Mouse (Mus musculus) liver, adult 2 months (tissue): ENCODE results near the gene Car1. TPM values are rescaled to one million over a fixed set of nuclear protein-coding genes. Genes with fewer than 3 reads are reported as not detected.
"Not testable (repeated sequence)": the region's sequence is repeated elsewhere in the genome, so short reads cannot be mapped to it uniquely, and the experiment has no call there.

Experiments used
- DNase-seq: peaks from one replicate; pipeline ENCODE4 v3.0.0-alpha.2; 2011; ENCODE audit warnings: low read depth, low spot score; ENCODE audit errors: extremely low read depth
- H3K27ac ChIP-seq: fragments of 200-500 bp; replicated peaks from 2 replicates; pipeline ENCODE4 v1.5.1; 2012; ENCODE audit warnings: low read depth, mild to moderate bottlenecking, control low read depth, inconsistent platforms, low read length; ENCODE audit not compliant: insufficient read depth
- H3K27me3 ChIP-seq: fragments of 200-500 bp; 2 replicates; pipeline ENCODE4 v1.6.1; 2012; ENCODE audit warnings: mild to moderate bottlenecking, moderate library complexity, low read length, inconsistent platforms; ENCODE audit not compliant: control insufficient read depth, insufficient read depth
- H3K36me3 ChIP-seq: fragments of 200-500 bp; 2 replicates; pipeline ENCODE4 v1.6.1; 2012; ENCODE audit warnings: low read length, inconsistent platforms; ENCODE audit not compliant: control insufficient read depth, insufficient read depth
- H3K4me1 ChIP-seq: fragments of 200-500 bp; 2 replicates; pipeline ENCODE4 v1.6.1; 2011; ENCODE audit warnings: low read length; ENCODE audit not compliant: control insufficient read depth, insufficient read depth
- H3K4me3 ChIP-seq: fragments of 200-500 bp; 2 replicates; pipeline ENCODE4 v1.5.1; 2011; ENCODE audit warnings: low read depth, mild to moderate bottlenecking, control low read depth, low read length, moderate library complexity; ENCODE audit not compliant: insufficient read depth
- H3K79me2 ChIP-seq: fragments of 200-500 bp; 2 replicates; pipeline ENCODE4 v1.6.1; 2012; ENCODE audit warnings: inconsistent platforms, mild to moderate bottlenecking, low read length, moderate library complexity; ENCODE audit not compliant: control insufficient read depth, insufficient read depth
- H3K9ac ChIP-seq: fragments of 200-500 bp; 2 replicates; pipeline ENCODE4 v1.6.1; 2012; ENCODE audit warnings: low read depth, mild to moderate bottlenecking, control low read depth, inconsistent platforms, low read length
- CTCF ChIP-seq: fragments of 200-500 bp; IDR thresholded peaks from 2 replicates; pipeline ENCODE4 v1.5.1; 2011; ENCODE audit warnings: low read depth, low read length, control low read depth
- POLR2A ChIP-seq: fragments of 200-500 bp; IDR thresholded peaks from 2 replicates; pipeline ENCODE4 v1.6.1; 2011; ENCODE audit warnings: low read length, control low read depth; ENCODE audit not compliant: insufficient read depth; ENCODE audit errors: extremely low read depth
- WGBS: fragments of 180-500 bp; shearing (Covaris S2); methylation state at CpG from one replicate; pipeline ENCODE4 v1.1.7; 2018; 5-methylcytosine and 5-hydroxymethylcytosine counted together
- polyA plus RNA-seq: library from polyadenylated mRNA; depleted of rRNA; stranded (reverse); fragments of >200 nt; gene quantifications from 2 replicates; pipeline ENCODE4 v1.2.3, GENCODE M21; 2012
- total RNA-seq: library from RNA; depleted of rRNA; stranded (reverse); fragments of >200 nt; gene quantifications from 2 replicates; pipeline ENCODE4 v1.2.3, GENCODE M21; 2014

Car1 gene
- total and polyA plus RNA-seq, 2 experiments: 9.3 to 11.2 TPM

DNA sequence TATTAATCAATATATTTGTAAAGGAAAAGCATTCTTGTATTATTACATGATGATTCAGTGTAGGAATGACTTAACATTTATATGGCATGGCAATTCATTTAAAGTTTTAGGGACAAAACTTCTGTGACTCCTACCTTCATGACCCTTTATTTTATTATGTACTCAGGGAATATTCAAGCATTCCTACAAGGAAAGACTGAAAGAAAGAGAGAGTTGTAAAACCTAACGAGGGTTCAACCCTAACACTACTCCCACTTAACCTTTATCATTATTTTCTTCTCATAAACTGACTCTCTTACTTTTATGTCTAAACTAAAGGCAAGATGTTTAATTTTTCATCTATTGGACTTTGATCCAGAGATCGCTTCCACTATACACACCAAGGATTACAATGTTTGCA lies 28.0 kb downstream of the Car1 start:
- Histone ChIP-seq H3K27ac (no peak overlapping the region), H3K4me3 (no peak overlapping the region), H3K79me2 (no peaks in the 10 kb centered on the region), H3K4me1 (peaks cover 15% of the 10 kb centered on the region), H3K27me3 (no peaks in the 10 kb centered on the region), H3K36me3 (no peaks in the 10 kb centered on the region), H3K9ac (no peak overlapping the region)
- 88% methylated on average over 2 of the region's 2 CpGs for WGBS
- DNase-seq: no peak
- TF ChIP-seq POLR2A (no peak), CTCF (no peak)

DNA sequence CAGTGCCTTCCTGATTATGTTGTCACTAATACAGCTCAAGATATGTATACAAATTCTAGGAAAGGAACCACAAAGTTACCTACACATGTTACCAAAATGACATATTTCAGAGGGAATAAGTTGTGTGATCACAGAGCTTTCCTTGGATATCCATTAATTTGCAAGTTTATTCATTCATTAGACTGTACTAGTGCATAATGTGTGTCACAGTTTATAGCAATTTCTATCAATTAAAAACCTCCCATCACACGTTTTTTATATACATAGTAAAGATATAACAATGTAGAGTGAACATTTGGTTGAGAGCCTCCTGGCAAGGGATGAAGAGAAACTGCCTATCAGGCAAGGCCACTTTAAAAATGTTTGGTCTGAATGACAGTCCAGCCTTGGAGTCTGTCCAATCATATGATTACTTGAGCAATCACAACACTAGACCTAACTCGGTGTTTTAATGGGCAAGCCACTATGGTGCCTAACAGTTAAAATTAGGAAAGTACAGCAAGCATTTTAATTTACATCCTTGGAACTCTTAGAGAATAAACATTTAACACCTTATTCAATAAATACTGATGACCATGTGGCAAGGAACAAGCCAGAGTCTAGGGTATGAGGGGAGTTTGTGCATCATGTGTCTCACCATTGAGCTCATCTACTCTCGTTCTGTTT lies 31.5 kb downstream of the Car1 start:
- not testable (repeated sequence) for H3K79me2 ChIP-seq, H3K9ac ChIP-seq, H3K36me3 ChIP-seq, H3K4me3 ChIP-seq, H3K27ac ChIP-seq, H3K27me3 ChIP-seq
- peaks cover 15% of the 10 kb centered on the region; the same call in 1 of the 2 replicates for H3K4me1 ChIP-seq
- WGBS: 24% methylated on average over 3 of the region's 3 CpGs
- DNase-seq: peak; percentile 68

DNA sequence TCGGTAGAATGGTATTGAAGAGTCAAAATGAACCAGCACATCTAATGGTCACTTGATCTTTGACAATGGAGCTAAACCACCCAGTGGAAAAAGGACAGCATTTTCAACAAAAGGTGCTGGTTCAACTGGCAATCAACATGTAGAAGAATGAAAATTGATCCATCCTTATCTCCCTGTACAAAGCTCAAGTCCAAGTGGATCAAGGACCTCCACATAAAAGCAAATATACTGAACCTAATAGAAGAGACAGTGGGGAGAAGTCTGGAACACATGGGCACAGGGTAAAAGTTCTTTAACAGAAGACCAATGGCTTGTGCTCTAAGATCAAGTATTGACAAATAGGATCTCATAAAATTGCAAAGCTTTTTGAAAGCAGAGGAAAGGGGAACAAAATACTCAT lies 33.6 kb downstream of the Car1 start:
- WGBS: 21% methylated on average over 1 of the region's 1 CpGs
- H3K4me3 ChIP-seq, H3K36me3 ChIP-seq, H3K9ac ChIP-seq, H3K79me2 ChIP-seq, H3K27ac ChIP-seq, H3K27me3 ChIP-seq: not testable (repeated sequence)
- DNase-seq: peak; percentile 89
- H3K4me1 ChIP-seq: peaks cover 13% of the 10 kb centered on the region; the same call in 1 of the 2 replicates

DNA sequence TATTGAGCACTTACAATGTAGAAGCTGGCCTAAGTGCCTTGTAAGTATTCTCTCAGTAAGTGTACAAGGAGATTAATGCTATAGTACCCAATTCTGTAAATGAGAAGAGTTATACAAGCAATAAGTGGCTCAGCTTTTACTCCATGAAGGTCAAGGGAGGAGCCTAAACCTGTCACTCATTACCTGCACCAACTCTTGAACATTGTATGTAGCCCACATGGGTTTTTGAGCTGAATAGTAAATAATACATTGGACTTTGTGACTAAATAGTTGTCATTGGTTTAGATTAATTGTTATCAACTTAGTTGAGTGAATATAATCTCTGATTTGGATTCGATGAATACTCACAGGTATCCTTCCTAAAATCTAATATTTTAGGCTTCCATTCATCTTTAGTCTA lies 35.7 kb downstream of the Car1 start:
- peaks cover 13% of the 10 kb centered on the region; the same call in 1 of the 2 replicates for H3K4me1 ChIP-seq
- not testable (repeated sequence) for H3K4me3 ChIP-seq, H3K9ac ChIP-seq, H3K27me3 ChIP-seq, H3K27ac ChIP-seq, H3K36me3 ChIP-seq, H3K79me2 ChIP-seq
- 38% methylated on average over 1 of the region's 1 CpGs for WGBS
- peak; percentile 67 for DNase-seq

DNA sequence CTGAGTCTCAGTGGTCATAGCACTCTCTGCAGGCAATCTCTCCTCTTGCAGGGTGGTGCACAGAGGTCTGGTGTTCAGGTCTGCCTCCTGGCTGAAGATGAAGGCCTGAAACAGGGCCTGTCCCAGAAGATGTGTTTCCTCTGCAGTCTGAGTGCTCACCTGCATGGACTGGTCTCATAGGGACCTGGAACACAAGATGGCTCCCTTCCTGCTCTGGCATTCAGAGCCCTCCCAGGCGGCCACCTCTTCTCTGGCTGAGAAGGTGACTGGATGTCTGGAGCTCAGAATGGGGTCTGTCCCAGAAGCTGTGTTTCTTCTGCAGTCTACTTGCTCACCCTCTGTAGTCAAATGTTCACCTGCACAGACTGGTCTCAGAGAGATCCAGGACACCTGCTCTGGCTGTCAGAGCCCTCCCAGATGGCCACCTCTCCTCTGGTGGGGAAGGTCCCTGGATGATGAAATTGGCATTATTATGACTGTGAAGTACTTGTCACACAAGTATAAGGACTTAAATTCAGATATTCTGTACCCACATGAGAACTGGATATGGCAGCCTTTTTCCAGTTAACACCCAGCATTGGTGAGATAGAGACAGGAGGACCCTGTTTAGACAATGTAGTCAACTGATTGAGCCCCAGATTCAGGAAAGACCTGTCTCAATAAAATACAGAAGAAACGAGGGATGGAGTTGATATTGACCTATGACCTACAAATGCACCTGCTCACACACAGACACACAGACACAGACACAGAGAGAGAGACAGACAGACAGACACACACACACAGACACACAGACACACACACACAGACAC lies 43.2 kb downstream of the Car1 start:
- Histone ChIP-seq H3K4me3 (no peak overlapping the region), H3K27me3 (no peaks in the 10 kb centered on the region), H3K36me3 (no peaks in the 10 kb centered on the region), H3K79me2 (no peaks in the 10 kb centered on the region), H3K9ac (no peak overlapping the region), H3K27ac (no peak overlapping the region), H3K4me1 (no peaks in the 10 kb centered on the region)
- TF ChIP-seq CTCF: no peak
- TF ChIP-seq POLR2A: no peak
- no peak for DNase-seq
- 72% methylated on average over 2 of the region's 2 CpGs for WGBS

DNA sequence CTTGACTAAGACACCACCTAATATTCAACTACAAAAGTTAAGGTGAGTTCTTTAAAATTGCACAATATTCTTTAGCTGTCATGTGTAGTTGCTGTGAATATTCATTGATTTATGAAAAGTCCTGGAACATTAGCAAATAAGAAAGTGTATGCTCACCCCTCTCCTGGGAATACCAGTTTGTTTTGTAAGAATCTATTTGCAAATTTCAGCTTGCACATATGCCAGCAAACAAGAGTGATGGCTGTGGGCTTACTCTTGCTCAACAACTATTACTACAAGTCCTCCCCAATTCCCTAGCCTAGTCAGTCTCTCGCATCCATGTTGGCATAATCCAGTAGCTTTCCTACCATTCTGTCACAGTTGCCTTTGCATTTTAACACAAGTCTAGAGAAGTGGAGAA lies 52.5 kb downstream of the Car1 start:
- Histone ChIP-seq H3K27me3 (no peaks in the 10 kb centered on the region), H3K4me3 (no peak overlapping the region), H3K36me3 (no peaks in the 10 kb centered on the region), H3K9ac (no peak overlapping the region), H3K79me2 (peaks cover 4% of the 10 kb centered on the region; the same call in 1 of the 2 replicates), H3K4me1 (peaks cover 8% of the 10 kb centered on the region), H3K27ac (no peak overlapping the region; the same call in 1 of the 2 replicates)
- TF ChIP-seq CTCF (no peak), POLR2A (no peak)
- peak; percentile 99 for DNase-seq
- 22% methylated on average over 1 of the region's 1 CpGs for WGBS
